Mouse (Mus musculus) liver, postnatal 0 days (tissue): ENCODE results near the gene Gm42742.
A peak's percentile ranks its signal among the peaks of the same experiment; 100 is the strongest.

Experiments used
- CTCF ChIP-seq: sonication (generic); IDR thresholded peaks from 2 replicates; pipeline ENCODE4 v1.5.1; 2016; ENCODE audit warnings: antibody characterized with exemption, low read depth
- EP300 ChIP-seq: IDR thresholded peaks from 2 replicates; pipeline ENCODE4 v1.6.1; 2016; ENCODE audit warnings: antibody characterized with exemption, low read depth, mild to moderate bottlenecking

- TF ChIP-seq CTCF, result peak; percentile 57
- no peak for TF ChIP-seq EP300
Observed at GRCm38 (mm10) chr7:127065538-127065937, 44.6 kb upstream of the Gm42742 start.
